Mouse (Mus musculus): ENCODE measurements around the gene Nckap5.

GRCm38 (mm10) chr1:126681773-126682172, 148.8 kb downstream of the Nckap5 start:
- TF ChIP-seq CTCF (IDR thresholded peaks at IDR 0.05; ENCODE audit: insufficient read depth, low read length) (no peak), POLR2A (IDR thresholded peaks at IDR 0.05; ENCODE audit: borderline replicate concordance, extremely low read depth, low read depth, low read length) (no peak)
